Mouse (Mus musculus) lung, adult 18-20 months (tissue): ENCODE results near the gene Stat2.

ENCODE experiments used
- DNase-seq, 2 experiments: peaks; one replicate each; pipeline ENCODE4 v3.0.0; 2022; ENCODE audit warnings: mixed read lengths in 2 of 2

Gene Stat2

GRCm38 (mm10) chr10:128270287-128270841 lies at the start of gene Stat2:
TSS of gene Stat2 (plus strand) at chr10:128270559.
- peak; percentile 99 for DNase-seq

GRCm38 (mm10) chr10:128221533-128222286 lies 48.6 kb upstream of the Stat2 start:
- DNase-seq, result no peak

DNA sequence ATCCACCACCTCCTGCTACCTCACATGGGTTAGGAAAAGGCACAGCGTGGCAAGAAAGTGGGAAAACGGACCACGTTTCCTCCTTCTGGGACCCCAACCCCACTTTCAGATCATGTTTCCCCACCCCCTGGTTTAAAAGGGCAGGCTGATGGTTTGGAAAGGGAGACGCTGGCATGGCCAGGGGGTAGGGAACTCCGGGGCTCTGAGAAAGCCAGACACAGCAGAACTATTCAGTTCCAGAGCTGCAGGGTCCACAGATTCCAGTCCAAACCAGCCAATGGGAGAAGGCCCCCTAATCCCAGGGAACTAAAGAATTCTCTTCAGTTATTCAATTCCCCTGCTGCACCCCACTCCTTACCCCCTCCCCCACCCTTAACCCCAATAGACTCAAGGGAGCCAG lies 45.3 kb upstream of the Stat2 start:
- no peak for DNase-seq

GRCm38 (mm10) chr10:128225538-128225937 lies 44.8 kb upstream of the Stat2 start, which contains the start of gene Mip:
TSS of gene Mip (plus strand) at chr10:128225838.
- DNase-seq, result no peak

GRCm38 (mm10) chr10:128227592-128227991 lies 42.8 kb upstream of the Stat2 start:
- DNase-seq, result no peak

- DNase-seq, result no peak
Observed at GRCm38 (mm10) chr10:128228009-128228408, 42.4 kb upstream of the Stat2 start.

DNA sequence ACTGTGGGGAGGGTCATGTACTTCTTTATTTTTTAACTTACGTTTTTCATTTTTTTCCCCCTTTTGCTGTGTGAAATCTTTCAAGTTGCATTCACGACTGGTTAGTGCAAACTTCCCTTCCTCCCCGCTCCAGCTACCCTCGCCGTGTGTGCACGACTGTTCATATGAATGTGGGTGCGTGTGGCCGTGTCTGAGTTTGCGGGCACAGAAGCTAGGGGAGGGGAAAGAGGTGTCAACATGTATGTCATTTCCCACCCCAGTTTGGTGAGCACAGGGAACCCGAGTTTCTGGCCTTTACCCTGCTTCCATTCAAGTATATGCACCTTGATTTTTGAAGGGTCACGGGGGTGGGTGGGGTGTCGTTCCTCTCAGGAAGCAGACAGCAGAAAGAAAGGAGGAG lies 39.8 kb upstream of the Stat2 start:
- DNase-seq, result no peak

DNA sequence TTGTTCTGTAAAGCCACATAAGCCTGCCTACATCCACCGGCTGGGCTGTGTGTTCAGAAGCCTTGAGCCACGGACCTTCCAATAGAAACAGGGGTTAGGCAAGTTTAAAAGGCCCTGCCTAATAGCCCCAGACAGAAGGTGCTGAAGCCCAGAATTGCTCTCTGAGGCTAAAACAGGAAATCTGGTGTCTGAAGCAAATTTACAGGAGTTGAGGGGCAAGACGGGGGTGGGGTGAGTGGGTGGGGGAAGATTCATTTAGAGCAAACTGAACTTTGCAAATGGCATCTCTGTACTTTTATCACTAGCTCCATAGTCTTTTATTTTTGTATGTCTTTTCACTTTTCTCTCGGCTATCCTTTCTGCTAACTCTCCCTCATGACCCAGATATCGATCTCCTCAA lies 39.2 kb upstream of the Stat2 start:
- no peak for DNase-seq

- peak; percentile 82 to 87 for DNase-seq
Observed at GRCm38 (mm10) chr10:128231697-128232419, 38.5 kb upstream of the Stat2 start, which contains the start of gene Timeless. TSS of gene Timeless (plus strand) at chr10:128232065.

DNA sequence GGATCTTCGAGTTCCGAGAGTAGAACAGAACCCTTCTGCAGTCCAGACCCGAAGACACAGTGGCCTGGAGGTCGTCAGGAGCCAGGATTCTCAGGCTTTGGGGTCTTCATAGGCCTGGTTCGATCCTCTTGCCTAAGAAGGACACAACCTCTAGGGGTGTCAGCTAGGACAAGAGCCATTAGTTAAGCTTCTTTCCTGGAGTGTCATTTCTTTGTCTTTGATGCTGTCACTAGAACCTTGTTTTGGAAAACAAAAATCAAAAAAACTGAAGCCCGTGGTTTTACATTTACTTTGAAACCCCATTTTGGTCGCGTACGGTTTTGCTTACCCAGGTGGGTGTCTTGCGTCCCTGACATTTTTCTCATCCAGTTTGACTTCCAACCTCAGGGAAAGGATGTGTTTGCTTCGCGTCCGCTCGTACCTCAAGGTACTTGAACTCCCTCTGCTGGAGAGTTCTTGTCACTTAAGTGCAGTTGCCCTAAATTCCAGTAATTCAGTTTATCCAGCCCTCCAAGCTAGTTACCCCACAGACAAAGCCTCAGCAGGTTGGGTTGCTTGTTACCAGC lies 37.9 kb upstream of the Stat2 start:
- DNase-seq, result peak; percentile 43 to 78

- no peak for DNase-seq
Observed at GRCm38 (mm10) chr10:128236321-128236720, 34.0 kb upstream of the Stat2 start.

DNA sequence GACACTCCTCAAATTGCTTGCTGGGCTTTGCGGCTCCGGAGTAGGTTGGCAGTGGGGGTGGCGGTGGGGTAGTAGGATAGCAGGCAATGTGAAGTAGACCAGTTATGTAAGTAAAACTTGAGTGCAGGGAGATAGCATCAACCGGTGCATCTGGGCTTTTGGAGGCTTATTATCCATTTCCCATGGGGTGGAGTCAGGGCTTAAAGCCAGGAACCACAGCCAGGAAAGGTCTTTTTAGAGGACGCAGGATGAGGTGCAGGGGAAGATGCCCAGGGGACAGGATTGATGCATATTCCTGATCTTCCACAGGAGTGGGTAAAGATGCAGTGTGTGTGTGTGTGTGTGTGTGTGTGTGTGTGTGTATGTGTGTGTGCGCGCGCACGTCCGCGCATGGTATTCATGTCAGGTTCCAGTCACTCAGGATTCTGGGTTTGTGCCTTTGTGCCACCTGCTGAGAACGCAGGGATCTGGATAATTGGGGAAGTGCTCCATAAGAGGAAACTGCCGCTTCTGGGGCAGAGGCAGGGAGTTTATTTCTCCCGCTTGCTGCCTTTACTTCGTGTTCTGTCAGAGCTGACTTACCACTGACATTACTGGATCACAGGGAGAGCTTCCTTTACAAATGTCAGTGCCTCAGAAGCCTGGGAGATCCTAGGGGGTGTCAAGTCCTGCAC lies 32.4 kb upstream of the Stat2 start:
- no peak for DNase-seq

GRCm38 (mm10) chr10:128239140-128239539 lies 31.2 kb upstream of the Stat2 start:
- no peak for DNase-seq

GRCm38 (mm10) chr10:128240131-128240530 lies 30.2 kb upstream of the Stat2 start:
- DNase-seq, result no peak

DNA sequence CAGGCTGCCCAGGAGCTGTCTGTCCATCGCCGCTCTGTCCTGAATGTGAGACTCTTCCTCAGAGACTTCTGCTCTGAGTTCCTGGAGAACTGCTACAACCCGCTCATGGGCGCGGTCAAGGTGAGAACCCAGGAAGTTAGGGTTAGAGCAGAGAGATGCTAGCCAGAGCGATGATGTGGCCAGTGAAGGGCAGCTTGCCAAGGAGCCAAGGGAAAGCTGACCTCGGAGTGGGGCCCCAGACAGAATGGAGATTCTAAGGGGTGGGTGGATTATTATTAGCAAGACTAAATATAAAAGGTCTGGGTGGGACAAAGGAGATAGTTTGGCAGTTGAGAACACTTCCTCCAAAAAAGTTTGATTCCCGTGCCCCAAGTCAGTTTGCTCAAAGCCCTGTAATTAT lies 27.1 kb upstream of the Stat2 start:
- DNase-seq, result no peak

- no peak for DNase-seq
Observed at GRCm38 (mm10) chr10:128244121-128244520, 26.2 kb upstream of the Stat2 start.

DNA sequence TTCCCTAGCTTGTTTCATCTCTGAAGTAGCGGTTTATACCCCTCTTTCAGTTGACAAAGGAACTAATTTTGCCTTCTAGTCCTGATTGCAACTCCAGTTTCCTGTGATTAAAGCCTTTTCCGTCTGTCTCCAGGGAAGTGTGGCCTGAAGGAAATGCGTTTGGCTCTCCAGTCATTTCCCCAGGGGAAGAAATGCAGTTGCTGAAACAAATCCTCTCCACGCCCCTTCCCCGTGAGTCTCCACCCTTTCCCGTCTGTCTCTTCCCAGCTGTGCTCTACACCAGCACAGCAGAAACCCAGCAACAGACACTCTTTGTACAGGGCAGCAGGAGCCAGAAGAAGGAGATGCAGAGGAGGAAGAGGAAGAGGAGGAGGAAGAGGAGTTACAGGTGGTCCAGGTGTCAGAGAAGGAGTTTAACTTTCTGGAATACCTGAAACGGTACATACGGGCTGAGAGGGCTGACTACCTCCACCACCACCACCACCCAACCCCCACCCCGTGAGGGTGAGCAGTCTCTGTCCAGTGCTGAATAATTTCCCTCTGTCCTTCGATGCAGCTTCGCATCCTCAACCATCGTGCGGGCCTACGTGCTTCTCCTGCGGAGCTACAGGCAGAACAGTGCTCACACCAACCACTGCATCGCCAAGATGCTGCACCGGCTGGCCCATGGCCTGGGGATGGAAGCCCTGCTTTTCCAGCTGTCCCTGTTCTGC lies 23.2 kb upstream of the Stat2 start:
- peak; percentile 43 to 57 for DNase-seq

DNA sequence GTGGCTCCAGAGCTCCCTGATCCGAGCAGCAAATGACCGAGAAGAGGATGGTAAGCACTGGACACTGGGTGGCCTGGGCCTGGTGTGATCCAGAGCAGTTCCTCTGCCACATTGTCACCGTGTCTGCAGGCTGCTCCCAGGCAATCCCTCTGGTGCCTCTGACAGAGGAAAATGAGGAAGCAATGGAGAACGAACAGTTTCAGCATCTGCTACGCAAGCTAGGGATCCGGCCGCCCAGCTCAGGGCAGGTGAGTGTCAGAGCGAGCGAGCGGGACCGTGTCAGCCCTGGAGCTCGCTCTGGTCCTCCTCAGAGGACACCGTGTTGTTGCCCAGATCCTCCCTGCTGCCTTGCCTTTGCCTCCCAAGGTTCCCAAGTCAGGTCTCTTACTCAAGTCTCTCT lies 19.8 kb upstream of the Stat2 start:
- no peak for DNase-seq

DNA sequence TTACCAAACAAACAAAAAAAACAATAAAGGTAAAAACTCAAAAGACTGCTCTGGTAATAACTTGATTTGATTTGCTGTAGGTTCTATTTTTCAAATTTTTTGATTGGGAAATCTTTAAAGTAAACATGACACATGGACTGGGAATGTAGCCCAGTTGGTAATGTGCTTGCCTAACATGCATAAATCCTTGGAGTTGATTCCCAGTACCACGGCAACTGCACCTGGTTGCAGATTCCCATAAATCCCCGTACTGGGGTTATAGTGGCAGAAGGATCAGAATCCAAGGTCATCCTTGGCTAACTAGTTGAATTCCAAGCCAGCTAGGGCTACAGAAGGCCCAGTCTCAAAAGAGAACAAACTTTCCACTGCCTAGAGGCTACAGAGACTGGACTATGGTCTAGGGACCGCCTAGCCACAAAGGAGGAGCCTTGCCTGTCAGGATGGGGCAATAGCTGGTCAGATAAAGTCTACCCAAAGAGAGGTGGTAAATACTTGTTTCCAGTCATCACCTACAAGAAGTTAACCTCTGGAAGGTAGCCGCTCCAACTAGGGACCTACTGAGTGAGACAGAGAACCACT lies 16.6 kb upstream of the Stat2 start, which contains the start of gene Apon:
Gene Apon, plus strand, starts transcription at position 420 of the 579 bp plus-strand sequence.
- no peak for DNase-seq

DNA sequence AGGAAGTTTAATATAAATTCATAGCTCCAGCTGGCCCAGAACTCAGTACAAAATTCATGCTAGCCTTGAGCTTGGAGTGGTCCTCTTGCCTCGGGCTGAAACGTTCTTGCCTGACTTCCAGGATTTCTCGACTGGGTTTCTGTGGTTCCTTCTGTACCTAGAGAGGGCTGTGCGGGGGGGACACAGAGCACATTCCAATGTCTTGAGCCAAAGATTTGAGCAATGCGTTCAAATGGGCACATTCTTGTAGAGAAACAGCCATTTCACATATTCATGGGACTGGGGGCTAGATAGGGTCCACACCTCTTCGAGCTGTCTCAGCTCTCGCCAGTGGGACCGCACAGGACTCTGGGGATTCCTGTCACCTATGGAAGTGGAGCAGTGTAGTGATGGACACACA lies 14.4 kb upstream of the Stat2 start:
- DNase-seq, result no peak

DNA sequence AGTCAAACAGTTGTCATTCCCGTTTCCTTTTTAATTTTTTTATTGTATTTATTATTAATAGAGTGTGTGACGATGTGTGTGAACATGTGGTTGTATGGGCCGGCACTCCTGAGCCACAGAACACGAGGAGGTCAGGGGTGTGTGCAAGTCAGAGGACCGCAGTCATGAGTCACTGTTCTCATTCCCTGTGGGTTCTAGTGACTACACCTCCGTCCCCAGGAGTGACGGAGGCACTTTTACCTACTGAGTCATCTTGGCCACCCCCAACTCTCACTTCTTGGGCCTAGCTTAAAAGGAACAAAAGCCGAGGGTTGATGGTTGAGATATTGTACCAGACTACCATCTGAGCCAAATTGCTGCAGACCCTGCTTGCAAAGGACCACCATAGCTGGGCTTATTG lies 14.0 kb upstream of the Stat2 start:
- DNase-seq, result no peak

DNA sequence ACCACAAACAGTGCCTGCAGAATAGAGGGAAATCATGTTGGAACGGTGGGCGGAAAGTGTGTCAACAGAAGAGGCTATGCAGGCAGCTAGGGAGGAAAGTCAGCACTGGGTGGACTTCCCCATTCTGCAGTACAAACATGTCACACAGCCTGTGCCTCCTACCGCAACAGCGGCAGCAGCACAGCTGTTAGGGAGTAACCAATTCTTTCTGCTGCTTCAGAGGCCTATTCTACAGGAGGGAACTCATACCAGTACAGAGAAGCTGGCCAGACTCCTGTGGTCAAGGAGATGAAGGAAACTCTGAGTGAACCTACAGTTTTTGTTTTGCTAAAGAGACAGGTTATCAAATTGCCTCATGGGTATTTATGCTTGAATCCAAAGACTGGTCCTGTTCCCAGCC lies 11.4 kb upstream of the Stat2 start:
- peak in 1 of 2 experiments; percentile 29 for DNase-seq
